Mouse (Mus musculus) thymus, adult 2 months (tissue): Measurements from ENCODE around the gene Zfp534.
"Not testable (repeated sequence)": the region's sequence is repeated elsewhere in the genome, so short reads cannot be mapped to it uniquely, and the experiment has no call there.

Source experiments
- CTCF ChIP-seq: fragments of 200-500 bp; IDR thresholded peaks from 2 replicates; pipeline ENCODE4 v1.5.1; 2012; ENCODE audit warnings: mild to moderate bottlenecking, control low read depth, low read length, moderate library complexity, borderline replicate concordance; ENCODE audit not compliant: control insufficient read depth, poor library complexity, insufficient read depth; ENCODE audit errors: extremely low read depth
- POLR2A ChIP-seq: fragments of 200-500 bp; IDR thresholded peaks from 2 replicates; pipeline ENCODE4 v1.6.1; 2012; ENCODE audit warnings: mild to moderate bottlenecking, low read length, control low read depth, moderate library complexity; ENCODE audit not compliant: control insufficient read depth, poor library complexity, insufficient read depth; ENCODE audit errors: extremely low read depth

- TF ChIP-seq POLR2A, CTCF: not testable (repeated sequence)
These were observed 54.9 kb downstream of the Zfp534 start for GRCm38 (mm10) chr4:147647407-147647806.
